Mouse (Mus musculus) lung, postnatal 14 days (tissue): ENCODE data around the gene Lyrm7.
"Not testable (repeated sequence)": the region's sequence is repeated elsewhere in the genome, so short reads cannot be mapped to it uniquely, and the experiment has no call there.

Experiments used
- DNase-seq: peaks from one replicate; pipeline ENCODE4 v3.0.0; 2021

The Lyrm7 gene

DNA sequence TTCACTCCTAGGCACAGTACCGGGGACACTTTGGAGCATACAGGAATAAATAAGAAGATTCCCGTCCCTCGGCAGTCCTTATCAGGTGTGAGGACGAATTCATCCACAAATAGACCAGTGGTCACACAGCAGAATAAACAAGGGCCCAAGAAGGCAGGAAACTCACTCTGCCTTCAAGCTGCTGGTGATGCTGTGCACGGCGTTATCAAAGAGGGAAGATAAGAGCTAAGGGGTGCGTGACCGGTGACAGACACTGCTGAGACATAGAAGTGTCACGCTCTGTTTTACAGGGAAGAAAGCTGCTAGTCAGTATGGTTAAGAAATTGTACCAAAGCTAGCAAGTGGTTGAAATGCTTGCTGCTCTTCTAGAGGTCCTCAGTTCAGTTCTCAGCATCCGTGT lies 19.2 kb upstream of the Lyrm7 start:
- DNase-seq: no peak

- DNase-seq: peak; percentile 73
Observed at GRCm38 (mm10) chr11:54879434-54879833, 18.7 kb upstream of the Lyrm7 start.

GRCm38 (mm10) chr11:54878893-54879292 lies 18.2 kb upstream of the Lyrm7 start:
- no peak for DNase-seq

DNA sequence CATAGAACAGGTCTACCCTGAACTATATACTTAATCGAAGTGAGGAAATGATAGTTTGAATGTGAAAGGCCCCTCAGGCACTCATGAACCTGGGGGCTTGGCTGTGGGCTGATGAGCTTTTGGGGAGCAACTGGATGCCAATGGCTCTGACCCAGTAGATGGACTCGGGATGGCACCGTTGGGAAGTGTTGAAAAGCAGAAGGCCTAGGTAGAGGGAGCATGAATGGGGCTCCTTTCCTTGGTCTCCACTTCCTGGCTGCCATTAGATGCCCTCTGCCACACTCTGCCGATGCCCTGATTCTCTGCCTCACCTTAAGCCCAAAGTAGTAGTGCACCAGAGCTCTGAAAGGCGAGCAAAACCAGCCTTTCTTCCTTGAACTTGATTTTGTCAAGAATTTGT lies 15.3 kb upstream of the Lyrm7 start:
- DNase-seq: no peak

DNA sequence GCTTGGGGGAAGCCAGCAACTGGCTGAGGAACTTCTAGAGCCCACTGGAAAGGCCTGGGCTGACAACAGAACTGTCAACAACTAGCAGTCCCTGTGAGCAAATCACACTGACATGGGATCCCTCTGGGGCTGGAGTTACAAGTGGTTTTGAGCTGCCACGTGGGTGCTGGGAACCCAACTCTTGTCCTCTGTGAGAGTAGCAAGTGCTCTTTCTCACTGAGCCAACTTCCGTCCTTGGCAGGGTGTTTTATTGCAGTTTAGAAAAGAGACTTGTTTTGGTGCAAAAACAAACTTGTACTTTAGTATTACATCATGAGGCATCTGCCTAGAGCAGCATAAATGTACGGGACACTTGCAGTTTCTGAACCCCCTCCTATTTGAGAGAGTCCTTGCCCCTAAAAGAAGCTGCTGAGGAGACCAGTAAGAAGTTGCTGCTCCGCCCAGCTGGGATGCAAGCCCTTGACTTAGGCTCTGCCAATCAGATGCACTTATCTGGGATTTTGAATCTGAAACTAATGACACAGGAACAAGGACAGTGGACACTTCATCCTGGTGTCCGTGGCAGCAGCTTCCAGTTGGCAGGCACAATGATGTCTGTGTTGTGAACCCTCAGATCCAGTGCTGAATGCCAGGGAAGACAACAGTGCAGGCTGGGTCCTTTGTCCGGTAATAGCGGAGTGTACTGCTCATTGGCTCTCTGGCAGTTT lies 11.3 kb upstream of the Lyrm7 start:
- DNase-seq: no peak

DNA sequence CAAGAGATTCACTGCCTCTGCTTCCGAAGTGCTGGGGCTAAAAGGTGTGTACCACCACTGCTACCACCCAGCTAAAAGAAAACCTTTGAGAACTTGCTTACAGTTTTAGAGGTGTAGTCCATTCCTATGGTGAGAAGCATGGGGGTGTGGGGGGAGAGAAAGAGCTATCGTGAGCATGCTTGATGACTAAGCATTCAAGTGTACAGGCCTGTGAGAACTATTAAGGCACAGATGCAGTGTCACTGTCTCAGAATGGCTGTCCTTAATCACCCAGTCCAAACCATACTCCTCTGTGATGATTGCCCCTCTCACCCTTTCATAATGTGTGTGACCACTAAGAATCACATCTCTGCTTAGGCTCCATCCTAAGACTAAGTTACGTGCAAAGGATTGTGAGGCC lies 8.6 kb upstream of the Lyrm7 start:
- DNase-seq: no peak

GRCm38 (mm10) chr11:54868445-54868844 lies 7.7 kb upstream of the Lyrm7 start:
- no peak for DNase-seq

DNA sequence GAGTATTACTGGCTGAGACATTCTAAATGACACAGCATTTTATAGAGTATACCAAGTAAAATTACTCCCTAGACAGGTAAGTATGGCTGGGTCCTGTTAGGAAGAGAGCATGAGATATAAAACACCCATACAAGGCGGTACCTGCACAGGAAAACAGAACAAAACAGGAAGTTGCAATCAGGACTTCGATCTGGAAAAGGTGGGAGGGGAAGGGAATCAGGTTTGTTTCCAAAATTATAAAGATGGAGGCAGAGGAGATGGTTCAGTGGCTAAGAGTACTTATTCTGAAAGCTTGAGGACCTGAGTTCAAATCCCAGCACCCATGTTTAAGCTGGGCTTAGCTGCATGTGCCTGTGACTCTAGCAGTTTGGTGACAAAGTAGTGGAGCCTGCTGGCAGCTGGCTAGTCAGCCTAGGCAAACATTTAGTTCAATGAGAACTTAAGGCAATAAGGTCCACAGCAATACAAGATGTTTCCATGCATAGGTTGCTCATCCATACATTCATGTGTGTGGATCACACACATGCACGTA lies 7.3 kb upstream of the Lyrm7 start:
- DNase-seq: no peak

DNA sequence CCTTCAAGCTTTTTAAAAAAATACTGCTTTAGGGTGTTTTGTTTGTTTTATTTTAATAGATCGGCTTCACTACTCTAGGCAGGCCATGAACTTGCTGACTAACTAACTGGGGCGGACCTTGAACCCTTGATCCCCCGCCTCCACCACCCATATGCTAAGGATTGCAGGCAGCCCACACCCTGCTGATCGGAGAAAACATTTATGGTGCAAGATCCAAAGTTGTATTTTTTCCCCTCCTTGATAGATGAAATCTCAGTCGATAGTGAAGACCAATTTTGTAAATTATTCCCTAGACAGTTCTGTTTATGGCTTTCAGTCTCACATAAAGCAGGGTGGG lies 6.3 kb upstream of the Lyrm7 start:
- DNase-seq: no peak

GRCm38 (mm10) chr11:54866119-54867048 lies 5.7 kb upstream of the Lyrm7 start, which contains the start of gene Hint1:
TSS of gene Hint1 (plus strand) at chr11:54866383.
- DNase-seq: peak; percentile 92

DNA sequence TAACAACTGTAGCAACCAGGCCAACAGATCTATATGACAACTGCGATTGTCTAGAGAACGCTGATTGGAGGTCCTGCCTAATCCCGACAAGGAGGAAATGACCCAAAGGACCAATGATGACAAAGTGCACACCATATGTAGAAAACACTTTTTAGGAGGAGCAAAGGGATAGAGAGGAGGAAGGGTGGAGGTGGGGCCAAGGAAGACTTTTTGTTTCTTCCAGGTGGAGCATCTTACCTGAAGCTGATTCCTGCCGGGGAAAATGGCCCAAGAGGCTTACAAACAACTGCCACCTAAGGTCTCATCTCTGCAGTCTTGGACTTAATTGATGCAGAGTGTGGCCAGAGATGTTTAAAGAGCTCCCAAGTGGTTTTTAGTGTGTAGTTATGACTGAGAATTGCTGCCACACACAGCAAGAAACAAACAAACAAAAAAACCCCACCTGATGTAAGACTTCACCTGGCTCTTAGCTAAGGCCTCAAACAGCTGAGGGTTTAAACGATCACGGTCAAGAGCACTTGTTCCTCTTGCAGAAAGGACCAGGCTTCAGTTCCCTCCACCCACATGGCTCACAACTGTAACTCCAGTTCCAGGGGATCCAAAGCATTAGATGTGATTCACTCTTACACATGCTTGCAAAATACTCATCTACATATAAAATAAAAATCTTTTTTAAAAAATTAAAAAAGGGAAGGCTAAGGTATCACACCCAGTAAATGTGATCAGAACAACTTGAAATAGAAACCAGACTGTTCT lies 4.8 kb upstream of the Lyrm7 start:
- no peak for DNase-seq

GRCm38 (mm10) chr11:54862621-54863520 lies 2.2 kb upstream of the Lyrm7 start:
- peak; percentile 67 for DNase-seq

GRCm38 (mm10) chr11:54861471-54862420 lies 1.0 kb upstream of the Lyrm7 start:
- DNase-seq: no peak

DNA sequence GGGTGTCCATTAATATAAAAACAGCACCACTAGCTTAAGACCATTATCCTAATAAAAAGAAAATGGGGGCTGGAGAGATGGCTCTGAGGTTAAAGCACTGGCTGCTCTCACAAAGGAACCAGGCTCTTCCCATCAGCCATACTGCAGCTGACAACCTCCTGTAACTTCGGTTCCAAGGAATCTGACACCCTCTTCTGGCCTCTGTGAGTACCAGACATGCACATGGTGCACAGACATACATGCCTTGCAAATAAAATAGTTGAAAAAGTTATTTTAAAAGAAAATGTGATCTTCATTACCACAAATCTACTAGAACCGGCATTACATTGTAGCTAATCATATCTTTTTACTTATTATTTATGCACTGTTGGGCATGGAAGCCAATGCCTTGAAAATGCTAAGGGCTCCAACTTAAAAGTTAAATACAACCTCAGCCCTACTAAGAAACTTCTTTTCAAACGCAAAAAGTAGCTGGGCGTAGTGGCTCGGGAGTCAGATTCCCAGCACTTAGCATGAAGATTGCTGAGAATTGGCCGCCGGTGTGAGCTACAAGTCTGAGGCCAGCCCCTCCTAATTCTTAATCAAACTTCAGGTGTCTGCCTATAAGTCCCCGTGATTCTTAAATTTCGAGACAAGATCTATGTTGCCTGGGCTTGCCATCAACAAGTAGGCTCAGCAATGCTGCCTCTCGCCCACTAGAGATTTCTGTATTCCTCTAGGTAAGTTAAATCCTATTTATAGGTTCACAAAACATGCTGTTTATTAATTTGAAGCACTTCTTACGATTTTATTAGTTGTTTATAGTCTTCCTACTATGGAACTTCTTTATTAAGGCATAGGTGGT lies 1.2 kb downstream of the Lyrm7 start:
- no peak for DNase-seq

DNA sequence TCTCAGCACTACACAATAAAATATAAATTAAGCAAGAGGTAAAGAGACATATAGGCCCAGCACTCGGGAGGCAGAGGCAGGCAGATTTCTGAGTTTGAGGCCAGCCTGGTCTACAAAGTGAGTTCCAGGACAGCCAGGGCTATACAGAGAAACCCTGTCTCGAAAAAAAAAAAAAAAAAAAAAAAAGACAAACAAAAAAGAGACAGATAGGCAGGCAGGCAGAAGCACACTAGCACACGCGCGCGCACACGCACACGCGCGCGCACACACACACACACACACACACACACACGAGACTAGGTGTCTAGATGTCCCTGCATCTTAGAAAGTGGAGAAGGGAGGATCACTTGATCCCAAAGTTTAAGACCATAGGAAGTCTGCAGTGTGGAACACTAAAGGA lies 1.8 kb downstream of the Lyrm7 start:
- not testable (repeated sequence) for DNase-seq

- DNase-seq: no peak
Observed at GRCm38 (mm10) chr11:54851656-54852055, 9.1 kb downstream of the Lyrm7 start.

- DNase-seq: no peak
Observed at GRCm38 (mm10) chr11:54849961-54850758, 10.6 kb downstream of the Lyrm7 start.

- DNase-seq: no peak
Observed at GRCm38 (mm10) chr11:54845470-54846442, 15.0 kb downstream of the Lyrm7 start.
